Mouse (Mus musculus) cerebellum, adult (tissue): ENCODE measurements around the gene Sgsm3.

Experiments used
- ATAC-seq: cut with Nextera tagmentation; 2 replicates; pipeline ENCODE4 v1.9.2; 2017; ENCODE audit warnings: mild to moderate bottlenecking, moderate library complexity, mixed read lengths; ENCODE audit not compliant: insufficient number of reproducible peaks, low FRiP score, low TSS enrichment

Sgsm3 gene

DNA sequence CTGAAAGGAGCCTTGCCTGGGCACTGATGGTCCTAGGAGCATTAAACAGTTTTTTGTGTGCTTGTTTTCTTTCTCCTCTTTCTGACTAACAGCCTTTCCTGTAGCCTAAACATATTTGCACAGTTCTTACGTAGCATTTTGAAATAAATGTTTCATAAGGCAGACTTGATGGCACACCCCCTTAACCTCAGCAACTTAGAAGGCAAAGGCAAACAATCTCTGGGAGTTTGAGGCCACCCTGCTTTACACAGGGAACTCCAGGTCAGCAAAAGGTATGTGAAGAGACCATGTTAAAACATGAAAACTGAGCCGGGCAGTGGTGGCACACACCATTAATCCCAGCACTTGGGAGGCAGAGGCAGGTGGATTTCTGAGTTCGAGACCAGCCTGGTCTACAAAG is 1.9 kb upstream of the Sgsm3 start:
- ATAC-seq, result no peak

DNA sequence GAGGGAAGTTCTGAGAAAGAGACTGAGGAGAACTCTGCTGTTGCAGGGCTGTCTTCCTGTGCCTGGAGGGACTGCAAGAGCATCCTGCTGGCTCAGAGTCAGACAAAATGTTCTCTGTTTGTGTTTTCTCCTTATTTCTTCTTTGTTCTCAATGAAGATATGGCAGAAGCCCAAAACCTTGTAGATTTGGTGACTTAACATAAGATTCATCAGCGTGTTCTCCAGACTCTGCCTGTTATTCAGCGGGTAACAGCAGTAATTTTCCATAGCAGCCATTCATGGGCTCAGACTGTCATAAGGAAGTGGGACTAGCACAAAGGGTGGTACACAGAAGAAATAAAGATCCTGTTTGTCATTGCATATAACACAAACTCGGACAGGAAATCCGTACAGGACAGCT is 2.0 kb downstream of the Sgsm3 start:
- ATAC-seq, result no peak

DNA sequence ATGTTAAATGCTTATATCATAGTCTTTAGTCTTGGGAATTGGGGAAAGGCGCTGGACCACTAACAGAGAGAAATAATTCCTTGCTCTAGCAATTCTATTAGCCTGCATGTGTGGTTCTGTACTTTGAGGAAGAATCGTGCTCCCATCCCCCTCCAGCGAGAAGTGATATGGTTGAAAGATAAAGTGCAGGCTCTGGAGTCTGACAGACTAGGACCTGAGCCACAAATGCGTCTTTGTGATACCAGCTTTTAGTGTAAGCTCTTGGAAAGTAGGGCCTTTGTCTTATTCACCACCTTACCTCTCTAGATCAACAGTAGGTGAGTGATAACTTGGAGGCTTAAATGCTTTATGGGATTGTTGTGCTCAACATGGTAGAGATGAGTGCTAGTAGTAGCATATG is 3.6 kb downstream of the Sgsm3 start:
- no peak for ATAC-seq

DNA sequence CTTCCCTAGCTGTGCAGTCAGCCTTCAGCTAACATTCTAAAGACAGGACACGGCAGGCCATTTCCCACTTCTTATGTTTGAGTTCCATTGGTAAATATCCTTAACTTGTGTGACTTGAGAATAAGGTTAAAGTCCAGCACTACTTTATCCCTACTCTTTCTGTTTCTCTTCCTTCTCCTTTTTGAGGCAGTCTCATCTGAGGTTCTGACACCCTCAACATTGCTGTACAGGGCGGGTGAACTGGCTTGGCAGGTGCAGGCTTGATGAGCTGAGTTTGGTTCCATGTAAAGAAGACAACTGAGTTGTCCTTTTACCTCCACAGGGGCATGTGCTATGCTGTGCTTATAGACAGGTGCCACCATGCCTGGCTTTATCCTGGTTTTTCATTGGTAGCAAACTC is 5.7 kb downstream of the Sgsm3 start:
- no peak for ATAC-seq

DNA sequence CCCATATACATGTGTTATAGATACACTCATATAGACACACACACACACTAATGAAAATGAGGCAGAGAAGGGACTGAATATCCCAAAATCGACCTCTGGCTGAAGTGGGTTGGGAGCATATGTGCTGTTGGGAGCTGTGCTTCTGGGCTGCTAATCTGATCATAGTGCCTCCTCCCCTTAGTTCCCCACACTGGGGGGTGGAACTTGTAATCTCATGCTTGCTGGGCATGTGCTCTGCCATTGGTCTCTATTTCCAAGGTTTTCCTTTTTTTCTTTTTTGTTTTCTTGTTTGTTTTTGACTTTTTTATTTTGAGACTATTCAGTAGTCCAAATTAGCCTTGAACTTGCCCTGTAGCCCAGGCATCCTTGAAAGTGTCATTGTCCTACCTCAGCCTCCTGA is 10.8 kb downstream of the Sgsm3 start:
- no peak for ATAC-seq

DNA sequence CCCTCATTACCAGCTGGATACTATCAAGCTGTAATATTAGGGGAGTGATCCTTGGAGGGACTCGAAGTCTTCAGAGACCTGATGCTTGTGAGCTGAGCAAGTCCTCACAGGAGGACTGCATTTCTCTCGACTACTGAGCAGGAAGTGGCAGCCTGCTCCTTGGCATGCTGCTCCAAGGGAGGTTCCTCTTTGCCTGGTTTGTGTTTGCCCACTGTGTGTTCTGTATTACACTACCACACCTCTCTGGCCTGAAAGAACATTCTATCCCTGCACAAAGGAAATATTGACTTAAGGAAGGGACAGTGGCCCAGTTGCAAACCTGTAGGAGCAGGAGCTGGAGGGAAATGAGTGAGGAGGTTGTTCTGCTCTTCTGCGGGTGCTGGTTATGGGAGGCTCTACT is 12.1 kb downstream of the Sgsm3 start:
- no peak for ATAC-seq

DNA sequence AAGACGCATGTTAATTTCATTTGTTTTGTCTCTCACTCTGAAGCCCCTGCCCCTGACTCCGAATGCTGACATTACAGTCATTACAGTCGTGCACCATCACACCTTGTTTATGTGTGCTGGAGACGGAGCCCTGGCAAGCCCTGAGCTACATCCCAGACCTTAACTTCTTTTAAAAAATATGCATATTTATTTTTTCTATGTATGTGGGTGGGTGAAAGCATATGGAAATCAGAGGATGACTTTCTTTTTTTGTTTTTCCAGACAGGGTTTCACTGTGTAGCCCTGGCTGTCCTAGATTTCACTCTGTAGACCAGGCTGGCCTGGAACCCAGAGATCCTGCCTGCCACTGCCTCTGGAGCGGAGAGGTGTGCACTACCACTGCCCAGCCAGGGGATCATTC is 17.4 kb downstream of the Sgsm3 start:
- ATAC-seq, result no peak

DNA sequence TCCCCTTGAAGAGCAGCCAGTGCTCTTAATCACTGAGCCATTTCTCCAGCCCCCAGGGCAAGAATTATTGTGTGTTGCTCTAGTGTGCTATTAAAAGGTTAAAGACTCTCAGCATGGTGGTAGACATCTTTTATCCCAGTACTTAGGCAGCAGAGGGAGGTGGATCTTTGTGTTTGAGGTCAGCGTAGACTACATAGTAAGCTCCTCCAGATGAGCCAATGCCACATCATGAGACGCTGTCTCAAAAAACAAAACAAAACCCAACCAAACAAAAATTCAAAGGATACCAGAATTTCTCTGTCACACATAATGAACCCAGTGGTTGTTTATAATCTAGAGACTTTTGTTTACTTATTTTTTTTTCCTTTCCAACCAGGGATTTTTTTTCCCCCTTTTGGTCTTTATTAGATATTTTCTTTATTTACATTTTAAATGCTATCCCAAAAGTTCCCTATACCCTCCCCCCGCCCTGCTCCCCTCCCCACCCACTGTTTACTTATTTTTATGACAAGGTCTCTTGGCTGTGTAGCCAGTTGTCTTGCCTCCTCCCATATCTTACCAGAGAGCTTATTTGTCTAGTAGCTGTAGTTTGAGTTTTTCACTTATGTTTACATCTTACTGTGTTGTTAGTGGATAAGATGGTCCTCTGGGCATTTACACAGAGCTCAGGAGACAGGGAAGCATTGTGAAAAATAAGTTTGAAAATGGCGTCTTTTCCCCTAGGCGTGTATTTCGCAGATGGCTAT is 18.7 kb downstream of the Sgsm3 start:
- no peak for ATAC-seq

DNA sequence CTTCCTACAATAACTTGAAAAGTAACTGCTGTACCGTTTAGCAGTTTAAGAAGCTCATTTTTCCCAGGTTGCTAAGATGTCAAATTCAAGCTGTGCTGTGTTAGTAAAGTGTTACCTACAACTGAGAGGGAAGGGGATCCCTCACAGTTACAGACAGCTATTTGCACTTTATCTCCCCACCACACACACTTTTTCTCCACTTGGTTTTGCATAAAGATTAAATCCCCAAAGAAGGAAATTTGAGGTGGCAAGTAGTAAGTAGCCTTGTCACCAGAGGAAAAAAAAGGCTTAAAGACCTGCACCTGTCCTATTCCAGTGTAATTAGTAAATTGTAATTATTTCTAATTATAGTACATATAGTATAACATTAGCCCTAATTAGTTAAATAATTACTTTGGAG is 19.5 kb downstream of the Sgsm3 start:
- ATAC-seq, result no peak

DNA sequence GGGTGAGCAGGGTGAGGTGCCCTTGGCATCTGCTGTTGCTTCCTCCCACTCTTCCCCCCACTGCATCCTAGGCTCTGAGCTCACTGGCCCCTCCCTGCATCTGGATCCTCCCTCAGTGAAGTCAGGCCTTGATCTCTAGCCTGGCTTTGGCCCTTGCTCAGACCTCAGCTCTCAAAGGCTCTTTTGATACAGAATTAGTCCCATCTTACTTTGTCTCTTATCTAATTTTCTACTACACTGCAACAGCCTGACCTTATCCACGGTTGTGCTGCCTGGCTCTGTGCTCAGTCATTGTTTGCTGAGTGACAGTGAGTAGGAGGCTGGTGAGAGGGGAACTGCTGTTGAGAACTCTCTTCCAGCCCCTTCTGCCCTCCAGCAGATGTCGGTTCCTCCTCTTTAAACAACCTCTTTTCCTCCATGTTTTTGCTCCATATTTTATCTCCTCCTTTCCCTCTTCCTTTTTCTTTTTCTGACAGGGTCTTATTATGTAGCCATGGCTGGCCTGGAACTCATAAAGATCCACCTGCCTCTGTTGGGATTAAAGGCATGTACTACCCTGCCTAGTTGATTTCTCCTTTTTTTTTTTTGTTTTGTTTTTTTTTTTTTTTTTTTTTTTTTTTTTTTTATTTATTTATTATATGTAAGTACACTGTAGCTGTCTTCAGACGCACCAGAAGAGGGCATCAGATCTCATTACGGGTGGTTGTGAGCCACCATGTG is 23.0 kb downstream of the Sgsm3 start:
- no peak for ATAC-seq

DNA sequence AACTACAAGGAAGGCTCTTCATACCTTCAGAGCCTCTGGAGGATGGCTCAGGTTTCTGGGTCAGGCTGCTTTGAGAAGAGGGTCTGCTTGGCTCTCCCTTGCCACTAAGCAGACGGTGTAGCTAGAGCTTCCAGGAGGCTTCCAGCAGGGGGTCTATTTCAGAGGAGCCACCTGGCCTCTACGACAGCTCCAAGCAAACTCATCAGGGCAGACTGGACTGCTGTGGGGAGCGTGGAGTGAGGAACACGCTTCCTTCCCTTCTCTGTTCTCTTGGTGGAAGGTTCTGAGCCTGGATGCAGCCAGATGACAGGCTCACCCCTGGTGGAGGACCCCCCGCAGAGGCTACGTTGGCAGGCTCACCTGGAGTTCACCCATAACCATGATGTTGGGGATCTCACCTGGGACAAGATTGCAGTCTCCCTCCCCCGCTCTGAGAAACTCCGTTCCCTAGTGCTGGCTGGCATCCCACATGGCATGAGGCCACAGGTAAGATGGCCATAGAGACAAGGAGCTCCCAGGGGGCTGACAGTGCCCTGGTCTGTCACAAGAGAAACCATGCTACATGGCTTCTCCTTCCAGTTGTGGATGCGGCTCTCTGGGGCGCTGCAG is 28.7 kb downstream of the Sgsm3 start:
- peak; percentile 19; the same call in 1 of the 2 replicates for ATAC-seq

DNA sequence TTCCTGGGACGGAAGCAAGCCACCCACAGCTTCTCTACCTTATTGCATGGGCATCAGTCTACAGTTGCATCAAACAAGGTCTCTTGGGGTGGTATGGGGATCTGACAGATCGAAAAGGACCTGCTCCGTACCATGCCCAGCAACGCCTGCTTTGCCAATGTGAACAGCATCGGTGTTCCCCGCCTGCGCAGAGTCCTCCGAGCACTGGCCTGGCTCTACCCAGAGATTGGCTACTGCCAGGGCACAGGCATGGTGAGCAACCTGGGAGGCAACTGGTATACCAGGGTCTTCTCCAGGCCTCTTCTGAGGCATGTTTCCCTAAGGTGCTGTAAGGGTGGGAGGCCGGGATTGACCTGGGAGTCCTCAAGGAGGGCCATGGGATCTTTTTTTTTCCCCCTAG is 29.8 kb downstream of the Sgsm3 start:
- ATAC-seq, result no peak

DNA sequence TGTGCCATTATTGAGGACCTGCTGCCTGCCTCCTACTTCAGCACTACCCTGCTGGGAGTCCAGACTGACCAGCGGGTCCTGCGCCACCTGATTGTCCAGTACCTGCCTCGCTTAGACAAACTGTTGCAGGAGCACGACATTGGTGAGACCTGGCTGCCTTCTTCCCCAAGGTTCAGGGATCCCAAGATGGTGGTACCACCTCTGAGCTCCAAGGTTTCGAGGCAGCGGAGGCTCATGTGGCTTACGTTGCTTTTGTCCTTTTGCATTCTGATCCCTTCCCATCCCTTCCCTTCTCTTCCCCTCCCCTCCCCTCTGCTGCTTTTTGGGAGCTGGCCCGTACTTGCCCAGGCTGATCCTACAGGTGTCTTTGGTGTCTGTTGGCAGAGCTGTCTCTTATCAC is 30.3 kb downstream of the Sgsm3 start:
- no peak for ATAC-seq

DNA sequence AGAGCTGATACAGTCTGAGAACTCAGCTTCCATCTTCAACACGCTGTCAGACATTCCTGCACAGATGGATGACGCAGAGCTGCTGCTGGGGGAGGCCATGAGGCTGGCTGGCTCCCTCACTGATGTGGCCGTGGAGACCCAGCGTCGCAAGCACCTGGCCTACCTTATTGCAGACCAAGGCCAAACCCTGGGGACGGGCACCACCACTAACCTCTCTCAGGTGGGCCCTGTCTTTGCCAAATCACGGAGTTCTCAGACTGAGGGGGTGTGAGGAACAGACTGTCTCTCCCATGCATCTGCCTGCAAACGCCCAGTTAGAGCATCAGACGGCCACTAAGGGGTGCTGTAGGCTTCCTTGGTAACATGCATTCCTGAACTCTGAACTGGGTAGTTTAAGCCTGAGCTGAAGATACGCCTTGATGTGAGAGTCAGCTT is 31.1 kb downstream of the Sgsm3 start:
- ATAC-seq, result no peak

DNA sequence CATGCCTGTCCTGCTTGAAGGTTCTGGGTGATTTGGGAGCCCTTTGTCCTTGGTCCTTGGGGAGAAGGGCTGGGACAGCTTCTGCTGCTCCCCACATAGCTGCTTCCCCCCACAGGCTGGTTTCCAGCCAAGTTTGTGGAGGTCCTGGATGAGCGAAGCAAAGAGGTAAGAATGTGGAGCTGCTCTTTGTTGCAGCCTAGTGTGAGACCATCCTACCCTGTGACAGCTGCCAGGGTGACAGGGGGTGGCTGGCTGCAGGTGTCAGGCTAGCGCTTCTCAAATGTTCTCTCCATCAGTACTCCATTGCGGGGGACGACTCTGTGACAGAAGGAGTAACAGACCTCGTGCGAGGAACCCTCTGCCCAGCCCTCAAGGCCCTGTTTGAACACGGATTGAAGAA is 32.5 kb downstream of the Sgsm3 start:
- no peak for ATAC-seq

DNA sequence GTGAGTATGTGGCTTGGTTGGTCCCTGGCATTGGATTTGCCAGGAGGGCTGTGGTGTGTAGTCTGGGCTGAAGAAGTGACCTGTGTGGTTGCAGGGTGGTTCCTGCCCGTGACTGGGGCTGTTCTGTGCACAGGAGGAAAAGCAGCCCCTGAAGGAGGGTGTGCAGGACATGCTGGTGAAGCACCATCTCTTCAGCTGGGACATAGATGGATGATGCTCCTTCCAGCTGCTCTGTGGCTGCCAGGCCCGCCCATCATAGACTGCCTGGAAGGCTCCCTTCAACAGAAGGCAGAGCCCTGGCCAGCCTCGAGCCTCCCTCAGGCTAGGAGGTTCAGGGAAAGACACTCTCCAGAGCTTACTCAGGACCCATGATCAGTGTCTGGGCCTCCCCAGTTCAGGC is 34.0 kb downstream of the Sgsm3 start:
- no peak for ATAC-seq

DNA sequence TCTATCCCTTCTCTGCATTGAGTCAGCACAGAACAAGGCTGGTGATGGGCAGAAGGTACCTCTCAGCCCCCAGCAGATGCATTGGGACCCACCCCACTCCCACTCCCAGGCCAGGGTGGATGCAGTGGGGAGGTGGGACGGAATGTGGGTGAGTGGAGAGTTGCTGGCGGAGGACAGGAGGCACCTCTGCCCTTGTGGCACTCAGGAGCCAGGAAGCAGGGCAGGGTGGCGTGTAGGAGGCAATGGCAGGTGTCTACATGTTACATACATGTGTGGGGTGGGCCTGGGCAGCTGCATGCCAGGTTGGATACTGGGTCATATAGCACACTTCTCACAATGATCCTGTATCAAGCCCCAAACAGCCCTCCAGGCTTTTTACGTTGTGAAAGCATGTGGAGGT is 34.8 kb downstream of the Sgsm3 start:
- no peak for ATAC-seq

DNA sequence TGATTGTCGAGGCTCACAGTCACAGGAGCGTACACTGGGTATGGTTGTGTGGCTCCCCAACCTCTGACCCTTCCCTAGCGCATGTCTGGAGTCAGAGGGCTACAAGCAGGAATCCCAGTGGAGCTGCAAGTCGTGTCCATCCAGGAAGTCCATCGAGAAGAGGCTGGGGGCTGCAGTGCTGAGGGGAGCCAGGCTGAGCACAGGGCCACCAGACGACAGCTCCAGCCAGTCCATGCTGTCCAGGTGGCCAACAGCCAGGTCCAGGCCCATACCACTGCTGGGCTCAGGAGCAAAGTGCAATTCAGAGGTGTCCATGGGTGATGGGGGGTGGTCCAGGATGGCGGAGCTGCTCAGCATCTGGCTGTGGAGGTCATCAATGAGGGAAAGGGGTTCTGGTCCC is 35.6 kb downstream of the Sgsm3 start:
- no peak for ATAC-seq

DNA sequence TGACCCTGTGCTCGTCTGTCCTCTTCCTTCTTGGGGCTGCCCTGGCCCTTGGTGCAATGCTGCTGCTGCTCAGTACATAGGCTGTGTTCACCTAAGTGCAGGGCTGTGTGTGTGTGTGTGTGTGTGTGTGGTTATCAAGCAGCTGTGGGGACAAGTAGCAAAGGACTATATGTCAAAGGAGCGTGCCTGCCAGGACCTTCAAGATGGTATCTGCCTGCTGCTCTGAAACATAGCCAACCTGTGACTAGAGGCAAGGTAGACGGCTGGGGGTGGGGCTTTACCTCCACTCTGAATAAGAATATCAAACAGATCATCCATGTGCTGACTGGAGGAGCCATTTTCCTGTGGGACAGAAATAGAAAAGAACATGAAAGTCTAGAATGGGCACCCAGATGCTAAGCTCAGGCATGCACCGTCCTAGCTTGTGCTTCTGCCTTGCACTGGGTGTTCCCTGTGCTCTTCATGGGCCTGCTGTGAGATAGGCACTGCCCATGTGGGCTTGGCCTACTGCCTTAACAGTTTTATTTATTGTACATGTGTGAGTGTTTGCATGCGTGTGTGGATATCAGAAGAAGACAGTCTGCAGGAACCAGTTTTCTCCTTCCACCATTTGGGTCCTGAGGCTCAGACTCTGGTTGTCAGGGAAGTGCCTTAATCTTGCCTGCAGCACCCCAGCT is 37.6 kb downstream of the Sgsm3 start:
- ATAC-seq, result no peak

DNA sequence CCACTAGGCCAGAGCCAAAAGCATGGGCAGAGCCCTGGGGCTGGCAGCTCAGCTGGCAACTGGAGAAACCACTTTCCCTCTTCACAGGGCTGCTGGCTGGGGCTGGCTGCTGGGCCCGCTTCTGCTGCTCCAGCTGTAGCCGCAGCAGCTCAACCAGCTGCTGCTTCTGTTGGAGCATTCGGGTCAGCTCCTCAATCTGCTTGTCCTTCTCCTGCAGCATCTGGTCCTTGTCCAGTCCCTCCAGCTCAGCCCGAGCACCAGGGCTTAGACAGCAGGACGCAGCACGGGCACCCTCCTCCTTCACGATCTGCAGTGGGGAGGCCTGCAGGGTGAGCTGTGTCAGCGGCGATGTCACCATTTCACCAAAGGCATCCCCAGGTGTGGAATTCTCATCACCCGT is 38.9 kb downstream of the Sgsm3 start:
- ATAC-seq, result no peak

DNA sequence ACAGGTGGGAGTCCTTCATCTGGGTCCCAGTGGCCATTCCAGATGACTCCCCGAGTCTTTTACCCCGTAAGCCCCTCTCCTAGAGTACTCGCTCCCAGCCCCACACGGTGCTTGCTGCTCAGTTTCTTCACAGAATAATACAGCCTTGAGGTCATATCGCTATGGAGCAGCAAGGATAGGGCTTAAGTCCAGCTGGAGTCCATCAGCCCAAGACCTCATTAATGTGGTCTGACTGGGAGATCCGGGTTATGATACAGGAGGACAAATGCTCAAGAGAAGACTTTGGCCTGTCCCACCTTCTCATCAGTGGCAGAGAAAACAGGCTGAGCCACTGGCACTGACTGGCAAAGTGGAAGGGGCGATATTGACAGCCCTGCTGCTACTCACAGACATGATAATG is 39.7 kb downstream of the Sgsm3 start:
- ATAC-seq, result no peak
